Mouse (Mus musculus) intestine, postnatal 0 days (tissue): ENCODE results near the gene Sik3. TPM values are rescaled to one million over a fixed set of nuclear protein-coding genes. Genes with fewer than 3 reads are reported as not detected.
A peak's percentile ranks its signal among the peaks of the same experiment; 100 is the strongest.

Experiments used
- ATAC-seq: fragments of 200-750 bp; cut with Nextera tagmentation; 2 replicates; pipeline ENCODE4 v1.8.0; 2017; ENCODE audit warnings: mild to moderate bottlenecking, moderate TSS enrichment, moderate library complexity
- H3K27ac ChIP-seq: fragments of 300-500 bp; sonication (generic); 2 replicates; pipeline ENCODE4 v1.5.1; 2014; ENCODE audit warnings: mild to moderate bottlenecking, low read depth, low read length, moderate library complexity
- H3K27me3 ChIP-seq: fragments of 300-500 bp; sonication (generic); replicated peaks from 2 replicates; pipeline ENCODE4 v1.6.1; 2014; ENCODE audit warnings: low read length, mixed read lengths; ENCODE audit not compliant: control insufficient read depth, insufficient read depth
- H3K36me3 ChIP-seq: fragments of 300-500 bp; sonication (generic); 2 replicates; pipeline ENCODE4 v1.6.1; 2014; ENCODE audit warnings: mild to moderate bottlenecking, moderate library complexity; ENCODE audit not compliant: control insufficient read depth, insufficient read depth
- H3K4me1 ChIP-seq: fragments of 300-500 bp; sonication (generic); replicated peaks from 2 replicates; pipeline ENCODE4 v1.6.1; 2014; ENCODE audit warnings: antibody characterized with exemption, low read length, mixed read lengths; ENCODE audit not compliant: control insufficient read depth, insufficient read depth
- H3K4me2 ChIP-seq: fragments of 300-500 bp; sonication (generic); replicated peaks from 2 replicates; pipeline ENCODE4 v1.6.1; 2014; ENCODE audit warnings: low read depth, mild to moderate bottlenecking, moderate library complexity
- H3K4me3 ChIP-seq: fragments of 300-500 bp; sonication (generic); 2 replicates; pipeline ENCODE4 v1.5.1; 2014; ENCODE audit warnings: low read depth, low read length
- H3K9ac ChIP-seq: fragments of 300-500 bp; sonication (generic); 2 replicates; pipeline ENCODE4 v1.6.1; 2014; ENCODE audit warnings: mild to moderate bottlenecking, low read depth, low read length
- H3K9me3 ChIP-seq: fragments of 300-500 bp; sonication (generic); 2 replicates; pipeline ENCODE4 v1.6.1; 2016; ENCODE audit warnings: mixed run types; ENCODE audit not compliant: control insufficient read depth
- CTCF ChIP-seq: sonication (generic); IDR thresholded peaks from 2 replicates; pipeline ENCODE4 v1.5.1; 2016; ENCODE audit warnings: low read depth, mild to moderate bottlenecking, control low read depth, antibody characterized with exemption, moderate library complexity
- WGBS: fragments of 180-500 bp; shearing (Covaris S2); extraction: QIAGEN DNeasy Blood & Tissue Kit; methylation state at CpG from one replicate; pipeline ENCODE4 v1.1.7; 2014; 5-methylcytosine and 5-hydroxymethylcytosine counted together
- polyA plus RNA-seq: library from polyadenylated mRNA; unstranded; fragments of >200 nt; fragmentation: Nextera tagmentation; extraction: Ambion mirVana; gene quantifications from 2 replicates; pipeline ENCODE4 v1.2.1, GENCODE M21; 2015

The Sik3 gene
- polyA plus RNA-seq, 1 experiment from 2014 or later: 7.4 TPM

DNA sequence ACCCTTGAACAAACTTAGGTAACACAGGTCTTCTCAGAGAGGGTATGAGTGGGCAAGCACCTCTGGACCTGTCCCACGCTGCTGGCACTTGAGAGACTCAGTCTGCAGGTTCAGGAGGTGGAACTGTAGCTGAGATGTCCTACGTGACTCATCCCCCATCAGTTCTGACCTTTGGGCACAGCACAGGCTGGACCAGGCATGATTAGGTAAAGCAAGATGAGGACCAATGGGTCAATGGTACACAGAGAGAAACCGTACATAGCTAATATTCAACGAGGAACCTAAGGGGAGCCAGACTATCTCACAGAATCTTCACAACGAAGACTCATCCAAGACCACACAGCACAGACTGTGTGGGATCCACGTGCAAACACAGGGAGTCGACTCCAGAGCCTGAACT is 226.2 kb downstream of the Sik3 start:
- Histone ChIP-seq H3K27me3 (no peaks in the 10 kb centered on the region), H3K4me3 (no peak overlapping the region), H3K4me1 (peaks cover 2% of the 10 kb centered on the region; the same call in 1 of the 2 replicates), H3K27ac (peak overlapping the region; percentile 95), H3K4me2 (no peak overlapping the region), H3K9ac (no peak overlapping the region), H3K36me3 (peaks cover 6% of the 10 kb centered on the region; the same call in 1 of the 2 replicates), H3K9me3 (no peaks in the 10 kb centered on the region)
- no peak for TF ChIP-seq CTCF
- 60% methylated on average over 7 of the region's 7 CpGs for WGBS
- ATAC-seq: peak; percentile 32

DNA sequence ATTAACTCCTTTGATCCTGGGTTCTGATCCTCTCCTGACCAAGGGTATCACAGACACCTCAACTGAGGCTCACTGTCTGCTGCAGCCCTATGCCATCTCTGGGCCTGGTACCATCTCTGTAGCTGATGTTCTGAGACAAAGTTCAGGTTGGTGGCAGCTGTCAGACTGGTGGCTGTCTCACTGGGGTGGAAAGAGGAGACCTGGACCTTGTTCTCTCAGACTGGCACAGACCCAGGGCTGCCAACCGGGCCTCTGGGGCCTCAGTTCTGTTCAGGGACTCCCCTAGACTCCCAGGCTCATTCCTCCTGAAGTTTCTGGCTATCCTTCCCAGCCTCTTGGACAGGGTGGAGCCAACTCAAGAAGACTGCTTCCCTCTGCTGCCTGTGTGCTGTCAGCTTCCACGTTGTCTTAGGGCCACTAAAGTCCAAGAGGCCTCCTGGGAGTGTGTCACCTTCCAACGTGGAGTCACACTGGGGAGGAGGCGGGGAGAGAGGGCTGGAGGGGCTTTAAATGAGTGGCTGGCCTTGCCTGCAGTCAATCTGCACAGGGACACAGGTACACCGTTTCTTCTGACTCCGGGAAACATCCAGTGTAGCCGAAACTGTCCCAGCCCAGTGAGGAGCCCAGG is 228.0 kb downstream of the Sik3 start, which contains the start of gene Apoa4:
TSS of gene Apoa4 (plus strand) at position 171 of the 628 bp plus-strand sequence.
- TF ChIP-seq CTCF: no peak; the same call in 1 of the 2 replicates
- Histone ChIP-seq H3K4me2 (peak within 1 kb of the TSS; percentile 46), H3K9me3 (no peaks in the 10 kb centered on the region), H3K4me3 (peak within 1 kb of the TSS; percentile 42), H3K4me1 (peaks cover 2% of the 10 kb centered on the region; the same call in 1 of the 2 replicates), H3K27me3 (no peaks in the 10 kb centered on the region), H3K9ac (peak within 1 kb of the TSS; percentile 80), H3K36me3 (peaks cover 6% of the 10 kb centered on the region; the same call in 1 of the 2 replicates), H3K27ac (peak within 1 kb of the TSS; percentile 95)
- peak; percentile 57 for ATAC-seq
- 36% methylated on average over 7 of the region's 7 CpGs for WGBS

DNA sequence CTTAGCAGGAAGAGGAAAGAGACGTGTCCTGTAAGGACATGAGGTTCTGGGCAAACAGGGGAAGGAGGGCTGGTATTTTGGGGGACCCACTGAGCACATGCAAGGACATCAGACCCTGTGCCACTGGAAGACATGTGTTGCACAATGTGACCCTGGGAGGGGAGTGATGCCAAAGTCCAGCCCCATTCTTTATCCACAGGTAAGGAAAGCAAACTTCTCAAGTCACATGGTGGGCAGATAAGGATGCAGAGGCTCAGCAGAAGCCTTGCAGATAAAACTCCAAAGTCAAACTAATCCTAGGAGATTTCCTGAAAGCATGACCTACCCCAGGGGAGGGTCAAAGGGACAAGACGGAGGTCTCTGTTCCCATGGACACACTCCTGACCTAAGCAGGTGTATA is 229.2 kb downstream of the Sik3 start:
- H3K27me3 ChIP-seq: no peaks in the 10 kb centered on the region
- peak overlapping the region; percentile 95 for H3K27ac ChIP-seq
- H3K36me3 ChIP-seq: peaks cover 6% of the 10 kb centered on the region; the same call in 1 of the 2 replicates
- H3K9me3 ChIP-seq: no peaks in the 10 kb centered on the region
- ATAC-seq: no peak
- H3K9ac ChIP-seq: peak overlapping the region; percentile 80
- TF ChIP-seq CTCF: no peak
- WGBS: 29% methylated on average over 2 of the region's 2 CpGs
- H3K4me1 ChIP-seq: 0 out of 2 replicates have a peak, but pooled peaks cover 2% of the 10 kb centered on the region
- peak overlapping the region; percentile 46 for H3K4me2 ChIP-seq
- peak overlapping the region; percentile 42 for H3K4me3 ChIP-seq

GRCm38 (mm10) chr9:46243122-46243521 is 230.5 kb downstream of the Sik3 start:
- H3K9ac ChIP-seq: peak overlapping the region; percentile 80
- peak; percentile 13 for ATAC-seq
- peak overlapping the region; percentile 95 for H3K27ac ChIP-seq
- peaks cover 6% of the 10 kb centered on the region; the same call in 1 of the 2 replicates for H3K36me3 ChIP-seq
- H3K4me3 ChIP-seq: peak overlapping the region; percentile 42
- H3K9me3 ChIP-seq: no peaks in the 10 kb centered on the region
- TF ChIP-seq CTCF: no peak
- H3K4me1 ChIP-seq: 0 out of 2 replicates have a peak, but pooled peaks cover 2% of the 10 kb centered on the region
- peak overlapping the region; percentile 46 for H3K4me2 ChIP-seq
- WGBS: 50% methylated on average over 4 of the region's 4 CpGs
- no peaks in the 10 kb centered on the region for H3K27me3 ChIP-seq

DNA sequence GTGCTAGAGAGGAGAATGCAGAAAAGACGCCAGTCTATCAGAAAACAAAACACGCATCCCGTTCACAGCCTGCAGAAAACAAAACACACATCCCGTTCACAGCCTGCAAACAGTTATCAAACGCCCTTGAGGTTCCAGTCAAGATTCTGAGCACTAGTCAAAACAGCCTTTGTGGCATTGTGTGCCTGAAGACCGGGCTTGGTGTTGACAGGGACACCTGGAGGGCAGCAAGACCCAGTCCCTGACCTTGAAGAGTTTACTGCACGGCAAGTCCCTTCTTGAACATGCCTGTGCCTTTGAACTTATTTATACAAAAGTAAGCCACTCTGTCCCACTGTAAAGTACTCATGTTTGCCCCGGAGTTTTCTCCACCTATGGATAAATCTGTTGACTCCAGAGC is 231.0 kb downstream of the Sik3 start:
- Histone ChIP-seq H3K9ac (no peak overlapping the region; the same call in 1 of the 2 replicates), H3K36me3 (peaks cover 6% of the 10 kb centered on the region; the same call in 1 of the 2 replicates), H3K27ac (peak overlapping the region; percentile 95), H3K4me3 (no peak overlapping the region), H3K27me3 (no peaks in the 10 kb centered on the region), H3K9me3 (no peaks in the 10 kb centered on the region), H3K4me2 (peak overlapping the region; percentile 46), H3K4me1 (0 out of 2 replicates have a peak, but pooled peaks cover 2% of the 10 kb centered on the region)
- peak; percentile 42 for ATAC-seq
- 34% methylated on average over 8 of the region's 8 CpGs for WGBS
- TF ChIP-seq CTCF: no peak

DNA sequence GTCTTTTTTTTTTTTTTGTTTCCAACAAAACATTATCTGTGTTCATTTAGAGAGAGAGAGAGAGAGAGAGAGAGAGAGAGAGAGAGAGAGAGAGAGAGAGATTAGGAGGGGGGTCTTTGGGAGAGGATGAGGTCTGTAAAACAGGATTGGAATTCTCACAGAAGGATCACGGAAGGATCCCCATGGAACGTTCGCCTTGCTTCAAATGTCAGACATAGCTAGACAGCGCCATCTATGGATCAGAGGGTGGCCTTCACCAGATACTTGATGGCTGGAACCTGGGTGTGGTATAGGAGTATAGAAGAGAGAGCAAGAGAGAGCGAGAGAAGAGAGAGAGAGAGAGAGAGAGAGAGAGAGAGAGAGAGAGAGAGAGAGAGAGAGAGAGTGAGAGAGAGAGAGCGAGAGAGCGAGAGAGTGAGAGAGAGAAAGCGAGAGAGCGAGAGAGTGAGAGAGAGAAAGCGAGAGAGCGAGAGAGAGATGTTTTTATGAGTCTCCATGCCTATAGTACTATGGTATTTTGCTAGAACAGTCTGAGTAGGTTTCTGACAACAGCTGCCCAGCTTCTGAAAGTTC is 234.2 kb downstream of the Sik3 start:
- Histone ChIP-seq H3K4me2 (peak overlapping the region; percentile 30; the same call in 1 of the 2 replicates), H3K36me3 (peaks cover 6% of the 10 kb centered on the region; the same call in 1 of the 2 replicates), H3K9ac (no peak overlapping the region), H3K4me1 (no peaks in the 10 kb centered on the region), H3K4me3 (no peak overlapping the region), H3K27ac (no peak overlapping the region), H3K9me3 (no peaks in the 10 kb centered on the region), H3K27me3 (no peaks in the 10 kb centered on the region)
- WGBS: 17% methylated on average over 11 of the region's 11 CpGs
- TF ChIP-seq CTCF: peak; percentile 92
- no peak for ATAC-seq
